Mouse (Mus musculus) hindbrain, embryonic 16.5 days (tissue): Measurements from ENCODE around the gene Etfbkmt. TPM values are rescaled to one million over a fixed set of nuclear protein-coding genes. Genes with fewer than 3 reads are reported as not detected.
A peak's percentile ranks its signal among the peaks of the same experiment; 100 is the strongest.
"Not testable (repeated sequence)": the region's sequence is repeated elsewhere in the genome, so short reads cannot be mapped to it uniquely, and the experiment has no call there.

ENCODE experiments used
- ATAC-seq: fragments of 200-750 bp; cut with Nextera tagmentation; 2 replicates; pipeline ENCODE4 v1.8.0; 2017; ENCODE audit warnings: moderate TSS enrichment, moderate library complexity
- H3K27ac ChIP-seq: fragments of 300-500 bp; sonication (generic); 2 replicates; pipeline ENCODE4 v1.5.1; 2014; ENCODE audit warnings: low read depth, mild to moderate bottlenecking, control low read depth, low read length, moderate library complexity
- H3K27me3 ChIP-seq: fragments of 300-500 bp; sonication (generic); replicated peaks from 2 replicates; pipeline ENCODE4 v1.6.1; 2014; ENCODE audit warnings: low read length; ENCODE audit not compliant: control insufficient read depth, insufficient read depth
- H3K36me3 ChIP-seq: fragments of 300-500 bp; sonication (generic); 2 replicates; pipeline ENCODE4 v1.6.1; 2014; ENCODE audit warnings: mild to moderate bottlenecking, low read length, moderate library complexity, mixed read lengths; ENCODE audit not compliant: control insufficient read depth, insufficient read depth
- H3K4me1 ChIP-seq: fragments of 300-500 bp; sonication (generic); 2 replicates; pipeline ENCODE4 v1.6.1; 2014; ENCODE audit warnings: low read depth, low read length; ENCODE audit not compliant: control insufficient read depth, insufficient read depth
- H3K4me2 ChIP-seq: fragments of 300-500 bp; sonication (generic); 2 replicates; pipeline ENCODE4 v1.6.1; 2014; ENCODE audit warnings: mild to moderate bottlenecking, low read length, control low read depth, moderate library complexity
- H3K4me3 ChIP-seq: fragments of 300-500 bp; sonication (generic); 2 replicates; pipeline ENCODE4 v1.5.1; 2014; ENCODE audit warnings: mild to moderate bottlenecking, low read length, control low read depth, moderate library complexity
- H3K9ac ChIP-seq: fragments of 300-500 bp; sonication (generic); 2 replicates; pipeline ENCODE4 v1.6.1; 2014; ENCODE audit warnings: low read depth, mild to moderate bottlenecking, control low read depth, low read length, moderate library complexity
- H3K9me3 ChIP-seq: fragments of 300-500 bp; sonication (generic); 2 replicates; pipeline ENCODE4 v1.6.1; 2014; ENCODE audit warnings: mild to moderate bottlenecking, low read length, moderate library complexity; ENCODE audit not compliant: control insufficient read depth
- WGBS: fragments of 180-500 bp; shearing (Covaris S2); extraction: QIAGEN DNeasy Blood & Tissue Kit; methylation state at CpG from one replicate; pipeline ENCODE4 v1.1.7; 2014; 5-methylcytosine and 5-hydroxymethylcytosine counted together
- polyA plus RNA-seq: library from polyadenylated mRNA; unstranded; fragments of >200 nt; fragmentation: Nextera tagmentation; extraction: Ambion mirVana; gene quantifications from 2 replicates; pipeline ENCODE4 v1.2.1, GENCODE M21; 2015

Gene Etfbkmt
- polyA plus RNA-seq, 1 experiment from 2014 or later: 7.6 TPM

DNA sequence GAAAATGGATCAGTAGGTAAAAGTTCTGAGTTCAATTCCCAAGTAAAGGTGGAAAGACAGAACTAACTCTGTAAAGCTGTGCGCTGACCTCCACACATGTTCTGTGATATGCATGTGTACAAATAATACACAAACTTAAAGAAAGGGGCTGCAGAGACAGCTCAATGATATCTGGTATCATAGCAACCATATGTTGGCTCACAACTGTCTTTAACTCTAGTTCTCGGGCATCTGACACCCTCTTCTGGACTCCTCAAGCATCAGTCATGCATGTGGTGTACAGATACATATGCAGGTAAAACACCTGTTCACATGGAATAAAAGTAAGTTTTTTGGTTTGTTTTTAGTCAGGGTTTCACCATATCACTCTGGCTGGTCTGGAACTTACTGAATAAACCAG lies 28.8 kb downstream of the Etfbkmt start:
- H3K36me3 ChIP-seq: peaks cover 23% of the 10 kb centered on the region

GRCm38 (mm10) chr6:149169965-149170364 lies 30.3 kb downstream of the Etfbkmt start:
- H3K27me3 ChIP-seq, ATAC-seq, H3K4me1 ChIP-seq, H3K9me3 ChIP-seq, H3K4me2 ChIP-seq, H3K9ac ChIP-seq, H3K27ac ChIP-seq, H3K4me3 ChIP-seq: not testable (repeated sequence)
- 89% methylated on average over 4 of the region's 4 CpGs for WGBS
- peaks cover 21% of the 10 kb centered on the region for H3K36me3 ChIP-seq

More for the DNA sequence above, 28.8 kb downstream of the Etfbkmt start:
- Histone ChIP-seq H3K9ac (no peak overlapping the region), H3K27me3 (no peaks in the 10 kb centered on the region), H3K4me1 (no peaks in the 10 kb centered on the region), H3K4me2 (no peak overlapping the region), H3K4me3 (no peak overlapping the region), H3K9me3 (no peaks in the 10 kb centered on the region), H3K27ac (no peak overlapping the region)
- 96% methylated on average over 2 of the region's 2 CpGs for WGBS
- no peak for ATAC-seq

DNA sequence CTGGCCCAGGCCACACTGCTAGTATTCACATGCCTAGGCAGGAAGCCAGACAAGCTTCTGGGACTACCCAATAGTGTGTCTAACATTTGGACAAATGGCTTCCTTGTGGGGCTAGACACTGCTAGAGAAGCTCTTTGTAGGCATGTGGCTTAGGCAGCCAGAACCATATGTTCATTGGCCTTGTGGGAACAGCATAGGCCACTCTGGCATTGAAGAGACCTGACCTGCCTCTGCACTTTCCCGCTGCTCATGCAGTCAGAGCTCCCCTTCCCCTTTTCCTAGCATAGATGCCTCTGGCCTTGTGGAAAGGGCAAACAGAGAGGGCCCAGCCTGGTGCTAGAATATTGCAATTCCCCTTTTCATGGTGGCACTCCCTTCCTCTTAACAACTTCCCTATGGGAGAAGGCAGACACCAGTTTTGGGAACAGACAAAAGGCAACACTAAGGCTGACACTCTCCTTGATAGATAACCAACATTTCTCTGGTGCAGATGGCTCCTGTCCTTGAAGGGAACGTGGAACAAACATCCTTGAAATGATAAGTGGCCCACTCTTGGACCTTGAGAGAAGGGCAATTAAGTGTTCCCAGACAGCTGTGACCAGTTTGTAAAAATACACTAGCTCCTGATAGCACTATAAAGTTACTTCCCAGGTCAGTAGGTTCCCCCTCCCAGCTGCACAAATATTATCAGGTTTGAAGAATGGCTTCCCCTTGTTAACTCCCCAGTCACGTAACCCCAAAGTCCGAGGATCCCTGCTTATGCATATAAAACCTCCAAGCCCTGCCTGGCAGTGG lies 34.4 kb downstream of the Etfbkmt start:
- H3K27me3 ChIP-seq: no peaks in the 10 kb centered on the region
- peak; percentile 58; the same call in 1 of the 2 replicates for ATAC-seq
- H3K4me3 ChIP-seq: no peak overlapping the region
- no peak overlapping the region for H3K27ac ChIP-seq
- 70% methylated on average over 4 of the region's 4 CpGs for WGBS
- H3K9me3 ChIP-seq: peaks cover 8% of the 10 kb centered on the region
- peaks cover 24% of the 10 kb centered on the region for H3K36me3 ChIP-seq
- H3K4me1 ChIP-seq: no peaks in the 10 kb centered on the region
- H3K4me2 ChIP-seq: no peak overlapping the region
- H3K9ac ChIP-seq: no peak overlapping the region

GRCm38 (mm10) chr6:149174932-149175570 lies 35.4 kb downstream of the Etfbkmt start:
- no peak overlapping the region for H3K4me2 ChIP-seq
- H3K4me3 ChIP-seq: no peak overlapping the region
- H3K4me1 ChIP-seq: no peaks in the 10 kb centered on the region
- peak; percentile 42; the same call in 1 of the 2 replicates for ATAC-seq
- no peak overlapping the region for H3K27ac ChIP-seq
- peaks cover 30% of the 10 kb centered on the region for H3K36me3 ChIP-seq
- 77% methylated on average over 3 of the region's 3 CpGs for WGBS
- H3K9ac ChIP-seq: no peak overlapping the region
- H3K9me3 ChIP-seq: peaks cover 9% of the 10 kb centered on the region
- H3K27me3 ChIP-seq: no peaks in the 10 kb centered on the region

DNA sequence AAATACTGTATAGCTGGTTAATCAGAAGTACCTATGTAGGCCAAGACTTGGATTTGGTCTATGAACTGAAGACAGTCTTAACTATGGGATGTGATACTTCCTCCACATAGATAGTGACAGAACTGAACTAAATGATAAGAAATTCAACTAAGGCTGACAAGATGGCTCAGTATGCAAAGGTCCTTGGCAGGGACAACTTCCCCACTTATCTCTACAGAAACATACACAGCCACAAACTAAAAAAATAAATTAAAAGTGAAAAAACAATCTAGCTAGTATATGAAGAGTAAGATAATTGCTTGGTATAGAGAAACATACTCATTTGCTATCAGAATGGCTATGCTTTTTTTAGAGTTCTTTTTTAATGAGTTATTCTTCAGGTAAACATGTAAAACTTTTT lies 39.4 kb downstream of the Etfbkmt start:
- Histone ChIP-seq H3K9ac (no peak overlapping the region), H3K36me3 (peaks cover 47% of the 10 kb centered on the region), H3K4me3 (no peak overlapping the region), H3K27ac (no peak overlapping the region), H3K4me2 (no peak overlapping the region), H3K27me3 (no peaks in the 10 kb centered on the region), H3K4me1 (no peaks in the 10 kb centered on the region), H3K9me3 (peaks cover 9% of the 10 kb centered on the region)
- no peak for ATAC-seq

DNA sequence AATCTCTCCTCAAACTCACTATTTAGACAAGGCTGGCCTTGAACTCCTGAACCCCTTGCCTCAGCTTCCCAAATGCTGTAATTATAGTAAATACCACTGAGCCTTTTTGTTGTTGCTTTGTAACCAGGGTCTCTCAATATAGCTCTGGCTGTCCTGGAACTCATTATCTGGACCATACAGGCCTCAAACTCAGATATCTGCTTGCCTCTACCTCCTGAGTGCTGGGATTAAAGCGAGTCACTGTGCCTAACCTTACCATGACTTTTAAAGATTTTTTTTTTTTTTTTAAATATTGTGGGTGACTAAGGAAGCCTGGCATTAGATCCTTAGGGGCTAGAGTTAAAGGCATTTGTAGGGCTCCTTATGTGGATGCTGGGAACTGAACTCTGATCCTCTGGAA lies 44.4 kb downstream of the Etfbkmt start:
- no peak overlapping the region for H3K27ac ChIP-seq
- 100% methylated on average over 1 of the region's 1 CpGs for WGBS
- H3K4me3 ChIP-seq: no peak overlapping the region
- peaks cover 27% of the 10 kb centered on the region for H3K36me3 ChIP-seq
- no peaks in the 10 kb centered on the region for H3K27me3 ChIP-seq
- peaks cover 1% of the 10 kb centered on the region for H3K9me3 ChIP-seq
- no peak overlapping the region for H3K4me2 ChIP-seq
- H3K4me1 ChIP-seq: peaks cover 14% of the 10 kb centered on the region
- ATAC-seq: no peak
- no peak overlapping the region for H3K9ac ChIP-seq

DNA sequence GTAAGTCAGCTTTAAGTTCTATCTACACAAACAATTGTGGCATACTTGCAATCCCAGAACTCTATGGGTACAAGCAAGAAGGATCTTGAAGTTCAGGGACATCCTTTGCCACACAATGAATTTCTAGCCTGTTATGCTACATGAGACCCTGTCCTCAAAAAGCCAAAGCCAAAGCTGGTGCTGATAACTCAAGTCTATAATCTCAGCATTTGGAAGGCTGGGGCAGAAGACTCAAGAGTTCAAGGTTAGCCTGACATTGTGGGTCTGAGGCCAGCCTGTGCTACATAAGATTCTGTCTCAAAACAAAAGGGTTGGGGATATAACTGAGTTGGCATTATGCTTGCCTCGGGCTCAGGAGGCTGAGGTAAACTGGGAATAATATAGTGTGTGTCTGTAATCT lies 47.7 kb downstream of the Etfbkmt start:
- peak overlapping the region; percentile 75 for H3K4me3 ChIP-seq
- H3K27me3 ChIP-seq: no peaks in the 10 kb centered on the region
- WGBS: 65% methylated on average over 1 of the region's 1 CpGs
- H3K4me2 ChIP-seq: peak overlapping the region; percentile 73
- H3K9me3 ChIP-seq: no peaks in the 10 kb centered on the region
- peak overlapping the region; percentile 22; the same call in 1 of the 2 replicates for H3K9ac ChIP-seq
- no peak overlapping the region for H3K27ac ChIP-seq
- H3K36me3 ChIP-seq: peaks cover 7% of the 10 kb centered on the region
- ATAC-seq: no peak
- peaks cover 14% of the 10 kb centered on the region for H3K4me1 ChIP-seq

GRCm38 (mm10) chr6:149188041-149188924 lies 48.6 kb downstream of the Etfbkmt start, which contains the start of gene Amn1:
Gene Amn1 (minus strand): TSS chr6:149188712.
- no peaks in the 10 kb centered on the region for H3K9me3 ChIP-seq
- ATAC-seq: peak; percentile 100
- H3K27me3 ChIP-seq: no peaks in the 10 kb centered on the region
- WGBS: 1% methylated on average over 34 of the region's 34 CpGs
- H3K27ac ChIP-seq: peak within 1 kb of the TSS; percentile 94
- H3K9ac ChIP-seq: peak within 1 kb of the TSS; percentile 94
- H3K4me2 ChIP-seq: peak within 1 kb of the TSS; percentile 73
- peaks cover 14% of the 10 kb centered on the region for H3K4me1 ChIP-seq
- peak within 1 kb of the TSS; percentile 75 for H3K4me3 ChIP-seq
- peaks cover 3% of the 10 kb centered on the region; the same call in 1 of the 2 replicates for H3K36me3 ChIP-seq
